Mouse (Mus musculus): ENCODE results near the gene Igf1r. TPM values are rescaled to one million over a fixed set of nuclear protein-coding genes. Genes with fewer than 3 reads are reported as not detected.

Igf1r gene
- polyA plus RNA-seq, 1 experiment from 2014 or later: 23.7 TPM

DNA sequence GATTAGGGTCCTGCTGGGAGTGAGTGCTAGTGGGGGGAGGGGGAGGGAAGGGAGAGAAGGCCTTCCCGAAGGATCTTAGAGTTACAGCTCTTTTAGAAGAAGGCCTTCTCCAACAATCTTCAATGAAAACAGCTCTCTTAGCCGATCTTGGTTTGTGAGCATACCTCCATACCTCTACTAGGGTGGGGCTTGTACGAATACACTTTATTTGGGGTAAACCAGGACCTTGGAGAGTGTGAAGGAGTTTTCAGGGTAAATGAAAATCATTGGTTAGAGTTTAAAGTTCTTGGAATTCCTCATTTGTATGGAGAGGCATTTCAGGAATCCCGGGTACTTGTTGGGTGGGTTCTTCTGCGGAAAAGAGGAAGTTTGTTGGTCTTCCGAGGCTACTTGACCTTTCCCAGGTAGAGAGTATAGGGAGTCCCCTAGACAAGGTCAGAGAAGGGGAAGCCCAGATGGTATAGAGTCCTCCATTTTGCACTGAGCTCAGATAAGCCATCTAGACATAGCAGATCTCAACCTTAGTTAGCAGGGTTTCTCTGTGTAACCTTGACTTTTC is 307.0 kb downstream of the Igf1r start:
- H3K27ac ChIP-seq (replicated peaks): no peak overlapping the region
- WGBS: 81% methylated on average over 6 of the region's 6 CpGs
- H3K9ac ChIP-seq: no peak overlapping the region
- no peak overlapping the region for H3K4me2 ChIP-seq
- peaks cover 13% of the 10 kb centered on the region for H3K27me3 ChIP-seq
- H3K4me3 ChIP-seq: no peak overlapping the region
- no peaks in the 10 kb centered on the region for H3K9me3 ChIP-seq
- H3K36me3 ChIP-seq: no peaks in the 10 kb centered on the region
- H3K4me1 ChIP-seq (replicated peaks): peaks cover 13% of the 10 kb centered on the region
- no peak for ATAC-seq (ENCODE audit: low read depth)

DNA sequence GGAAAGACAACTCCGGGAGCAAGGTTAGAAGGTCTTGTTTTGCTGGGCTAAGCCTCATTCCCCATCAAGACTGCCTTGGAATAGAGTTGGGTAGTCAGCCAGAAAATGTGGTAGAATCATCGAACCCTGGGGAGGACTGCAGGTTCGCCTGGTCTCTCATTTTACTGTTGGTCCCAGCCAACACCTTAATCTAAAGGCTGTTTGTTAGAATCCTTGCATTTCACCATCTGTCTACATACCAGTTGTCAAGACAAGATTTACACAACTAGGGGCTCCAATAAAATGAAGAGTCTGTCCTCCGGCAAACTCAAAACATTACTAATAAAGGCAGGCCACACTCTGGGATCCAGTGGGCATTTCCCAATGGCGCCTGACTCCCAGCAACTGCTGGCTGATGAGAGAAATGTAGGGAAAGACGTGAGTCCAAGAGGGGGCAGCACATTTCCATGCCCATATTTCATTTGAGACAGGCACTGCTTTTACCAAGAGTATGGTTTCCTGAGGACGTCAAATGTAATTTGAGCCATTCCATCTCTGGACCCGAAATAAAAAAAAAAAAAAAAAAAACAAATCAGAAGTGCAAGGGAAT is 310.1 kb downstream of the Igf1r start:
- Histone ChIP-seq H3K9ac (no peak overlapping the region), H3K4me3 (no peak overlapping the region), H3K4me1 (replicated peaks) (peaks cover 31% of the 10 kb centered on the region), H3K27me3 (peaks cover 23% of the 10 kb centered on the region), H3K36me3 (no peaks in the 10 kb centered on the region), H3K9me3 (no peaks in the 10 kb centered on the region), H3K4me2 (no peak overlapping the region), H3K27ac (replicated peaks) (no peak overlapping the region)
- no peak for ATAC-seq (ENCODE audit: low read depth)
- WGBS: 41% methylated on average over 8 of the region's 8 CpGs

DNA sequence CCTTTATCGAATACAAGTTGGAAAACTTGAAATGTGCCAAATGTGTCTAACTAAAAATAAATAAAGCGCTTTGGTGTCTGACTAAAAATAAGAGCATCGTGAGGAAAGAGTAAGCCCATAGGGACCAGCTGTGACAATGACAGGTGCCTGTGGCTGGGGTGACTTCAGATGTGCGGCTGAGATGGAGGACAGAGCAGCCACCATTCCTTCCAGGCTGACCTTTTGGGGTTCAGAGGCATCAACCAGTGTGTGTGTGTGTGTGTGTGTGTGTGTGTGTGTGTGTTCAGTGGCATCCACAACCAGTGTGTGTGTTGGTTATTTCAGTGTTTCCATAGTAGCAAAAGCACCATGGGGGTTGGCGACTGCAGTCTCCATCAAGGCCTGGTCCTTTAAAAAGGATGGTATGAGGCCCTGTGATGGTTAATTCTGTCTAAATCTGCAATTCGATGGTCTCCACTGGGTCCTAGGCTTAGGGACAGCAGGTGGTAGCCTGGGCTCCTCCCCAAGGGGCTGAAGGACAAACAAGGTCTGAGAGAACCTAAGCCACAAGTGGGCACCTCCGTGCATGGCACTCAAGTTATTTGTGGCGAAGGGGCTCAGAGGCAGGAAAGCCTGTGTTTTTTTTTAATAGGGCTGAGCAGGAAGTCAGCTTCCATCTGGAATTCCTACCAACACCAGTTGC is 310.9 kb downstream of the Igf1r start:
- no peak for ATAC-seq (ENCODE audit: low read depth)
- Histone ChIP-seq H3K9me3 (no peaks in the 10 kb centered on the region), H3K9ac (no peak overlapping the region), H3K4me1 (replicated peaks) (peaks cover 31% of the 10 kb centered on the region), H3K4me3 (peak overlapping the region; percentile 28), H3K27ac (replicated peaks) (no peak overlapping the region), H3K4me2 (peak overlapping the region; percentile 58), H3K27me3 (peaks cover 23% of the 10 kb centered on the region), H3K36me3 (no peaks in the 10 kb centered on the region)
- 60% methylated on average over 8 of the region's 8 CpGs for WGBS

- H3K27ac ChIP-seq (replicated peaks): no peak within 1 kb of the TSS
- 10% methylated on average over 25 of the region's 25 CpGs for WGBS
- no peaks in the 10 kb centered on the region for H3K9me3 ChIP-seq
- H3K9ac ChIP-seq: 0 out of 2 replicates have a peak within 1 kb of the TSS, but pooled peaks have one; percentile 38
- H3K27me3 ChIP-seq: peaks cover 23% of the 10 kb centered on the region
- H3K4me1 ChIP-seq (replicated peaks): peaks cover 31% of the 10 kb centered on the region
- peak within 1 kb of the TSS; percentile 58 for H3K4me2 ChIP-seq
- H3K4me3 ChIP-seq: peak within 1 kb of the TSS; percentile 28
- ATAC-seq (ENCODE audit: low read depth): peak; percentile 28; the same call in 1 of the 2 replicates
- no peaks in the 10 kb centered on the region for H3K36me3 ChIP-seq
Measured at GRCm38 (mm10) chr7:68264028-68264453, 311.4 kb downstream of the Igf1r start, which contains the start of gene Pgpep1l. TSS of gene Pgpep1l (minus strand) at chr7:68264233.

DNA sequence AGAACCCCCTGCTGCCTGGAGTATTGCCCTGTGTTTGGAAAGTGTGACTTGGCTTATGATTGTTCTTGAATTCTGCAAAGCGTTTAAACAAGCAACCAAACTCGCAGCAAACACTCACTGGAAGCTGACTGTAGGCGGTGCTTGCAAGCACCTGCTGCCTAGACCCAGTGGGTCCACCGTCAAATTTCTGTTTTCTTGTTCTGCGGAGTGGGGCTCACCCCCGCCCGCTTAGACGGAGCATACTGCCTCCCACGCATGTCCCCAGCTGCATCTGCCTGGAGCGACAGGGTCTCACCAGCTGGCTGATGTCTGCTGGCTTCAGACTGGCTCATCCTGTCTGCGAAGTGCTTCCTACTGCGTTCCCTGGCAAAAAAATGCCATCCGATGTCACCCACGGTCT is 311.9 kb downstream of the Igf1r start:
- Histone ChIP-seq H3K27me3 (peaks cover 23% of the 10 kb centered on the region), H3K9me3 (no peaks in the 10 kb centered on the region), H3K27ac (replicated peaks) (no peak overlapping the region), H3K36me3 (no peaks in the 10 kb centered on the region), H3K4me2 (peak overlapping the region; percentile 58), H3K9ac (0 out of 2 replicates have a peak overlapping the region, but pooled peaks have one; percentile 38), H3K4me1 (replicated peaks) (peaks cover 31% of the 10 kb centered on the region), H3K4me3 (peak overlapping the region; percentile 28)
- 0 out of 2 replicates have a peak, but pooled peaks have one; percentile 57 for ATAC-seq (ENCODE audit: low read depth)
- 13% methylated on average over 14 of the region's 14 CpGs for WGBS

DNA sequence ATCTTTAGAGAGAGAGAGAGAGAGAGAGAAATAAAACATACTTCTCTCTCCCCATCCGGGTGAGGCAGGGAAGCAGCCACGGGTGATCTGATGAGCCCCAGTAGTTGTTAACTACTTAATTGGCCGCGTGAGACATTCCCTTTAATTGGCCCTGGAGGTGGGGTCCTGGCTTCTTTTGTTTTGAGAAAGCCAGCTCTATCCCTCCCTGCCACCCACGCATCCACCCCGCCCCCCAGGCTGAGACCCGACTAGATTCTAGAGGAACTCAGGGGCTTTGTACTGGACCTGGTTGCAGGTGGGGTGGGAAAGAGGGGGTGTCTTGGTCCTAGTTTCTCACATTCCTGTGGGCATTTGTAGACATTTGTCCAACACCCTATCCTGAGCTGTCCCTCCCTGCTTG is 312.8 kb downstream of the Igf1r start:
- H3K9ac ChIP-seq: no peak overlapping the region
- H3K27ac ChIP-seq (replicated peaks): no peak overlapping the region
- H3K27me3 ChIP-seq: peaks cover 23% of the 10 kb centered on the region
- no peak overlapping the region for H3K4me2 ChIP-seq
- H3K4me3 ChIP-seq: no peak overlapping the region
- H3K4me1 ChIP-seq (replicated peaks): peaks cover 31% of the 10 kb centered on the region
- no peaks in the 10 kb centered on the region for H3K36me3 ChIP-seq
- no peak for ATAC-seq (ENCODE audit: low read depth)
- no peaks in the 10 kb centered on the region for H3K9me3 ChIP-seq
- WGBS: 12% methylated on average over 7 of the region's 7 CpGs

GRCm38 (mm10) chr7:68266691-68267090 is 314.1 kb downstream of the Igf1r start:
- no peaks in the 10 kb centered on the region for H3K36me3 ChIP-seq
- H3K4me2 ChIP-seq: no peak overlapping the region
- H3K4me3 ChIP-seq: no peak overlapping the region
- no peak for ATAC-seq (ENCODE audit: low read depth)
- H3K9me3 ChIP-seq: no peaks in the 10 kb centered on the region
- no peak overlapping the region for H3K9ac ChIP-seq
- H3K27ac ChIP-seq (replicated peaks): no peak overlapping the region
- 20% methylated on average over 6 of the region's 6 CpGs for WGBS
- H3K27me3 ChIP-seq: peaks cover 23% of the 10 kb centered on the region
- H3K4me1 ChIP-seq (replicated peaks): peaks cover 31% of the 10 kb centered on the region

DNA sequence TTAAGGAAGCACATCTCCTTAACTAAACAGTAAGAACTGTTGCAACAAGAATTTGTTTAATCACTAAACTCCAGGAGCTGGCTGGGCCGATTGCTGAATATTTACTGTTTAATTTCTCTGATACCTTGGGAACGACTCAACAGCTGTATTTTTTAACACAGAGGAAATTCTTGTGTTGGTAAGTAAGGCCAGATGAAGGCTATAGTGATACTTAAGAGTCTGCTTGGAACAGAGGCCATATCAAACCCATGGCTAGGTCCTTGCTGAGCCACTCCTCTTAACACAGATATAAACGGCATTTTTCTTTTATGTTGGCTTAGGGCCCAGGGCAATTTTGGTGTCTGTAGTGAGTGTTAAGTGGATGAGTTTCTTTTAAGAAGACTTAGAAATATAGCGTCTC is 317.9 kb downstream of the Igf1r start:
- Histone ChIP-seq H3K27me3 (peaks cover 16% of the 10 kb centered on the region), H3K4me3 (no peak overlapping the region), H3K9me3 (no peaks in the 10 kb centered on the region), H3K4me1 (replicated peaks) (peaks cover 14% of the 10 kb centered on the region), H3K4me2 (no peak overlapping the region), H3K36me3 (no peaks in the 10 kb centered on the region), H3K27ac (replicated peaks) (no peak overlapping the region), H3K9ac (no peak overlapping the region)
- ATAC-seq (ENCODE audit: low read depth): no peak
- 81% methylated on average over 4 of the region's 4 CpGs for WGBS

DNA sequence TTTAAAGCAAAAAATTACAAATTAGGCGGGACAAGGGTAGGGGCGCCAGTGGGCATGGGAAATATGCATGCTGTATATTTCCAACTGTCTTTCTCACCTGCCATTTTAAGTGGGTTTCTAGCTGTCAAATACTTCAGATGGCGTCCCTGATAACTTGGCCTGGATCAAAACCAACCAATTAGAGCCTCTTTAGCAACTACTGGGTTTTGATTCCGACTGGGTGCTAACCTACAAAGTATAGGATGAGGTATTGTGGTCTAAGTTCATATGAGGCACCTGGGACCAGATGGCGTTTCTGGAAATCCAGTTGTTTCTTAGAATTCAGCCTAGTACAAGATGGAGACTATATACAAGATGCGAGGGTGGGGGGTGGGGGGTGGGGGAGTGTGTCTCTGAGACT is 319.2 kb downstream of the Igf1r start:
- H3K9ac ChIP-seq: no peak overlapping the region
- peaks cover 18% of the 10 kb centered on the region for H3K4me1 ChIP-seq (replicated peaks)
- no peaks in the 10 kb centered on the region for H3K9me3 ChIP-seq
- H3K27me3 ChIP-seq: peaks cover 23% of the 10 kb centered on the region
- 90% methylated on average over 6 of the region's 6 CpGs for WGBS
- no peak overlapping the region for H3K4me3 ChIP-seq
- H3K27ac ChIP-seq (replicated peaks): no peak overlapping the region
- H3K36me3 ChIP-seq: no peaks in the 10 kb centered on the region
- no peak for ATAC-seq (ENCODE audit: low read depth)
- no peak overlapping the region for H3K4me2 ChIP-seq

DNA sequence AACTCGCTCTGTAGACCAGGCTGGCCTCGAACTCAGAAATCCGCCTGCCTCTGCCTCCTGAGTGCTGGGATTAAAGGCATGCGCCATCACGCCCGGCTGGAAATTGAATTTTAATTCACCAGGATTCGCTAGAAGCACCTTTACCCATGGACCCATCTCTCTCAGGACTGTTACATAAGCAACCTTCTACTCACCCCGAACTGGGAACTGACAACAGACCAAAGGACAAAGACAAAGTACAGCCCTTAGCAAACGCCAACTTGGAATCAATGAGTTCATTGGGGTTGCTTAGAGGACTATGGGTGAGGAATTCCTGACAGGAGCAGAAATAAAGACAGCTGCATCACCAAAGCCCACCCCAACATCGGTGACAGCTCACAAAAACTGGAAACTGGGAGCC is 320.0 kb downstream of the Igf1r start:
- no peak for ATAC-seq (ENCODE audit: low read depth)
- H3K4me2 ChIP-seq: no peak overlapping the region
- peaks cover 23% of the 10 kb centered on the region for H3K27me3 ChIP-seq
- H3K27ac ChIP-seq (replicated peaks): no peak overlapping the region
- H3K36me3 ChIP-seq: no peaks in the 10 kb centered on the region
- no peaks in the 10 kb centered on the region for H3K9me3 ChIP-seq
- WGBS: 81% methylated on average over 10 of the region's 10 CpGs
- H3K9ac ChIP-seq: no peak overlapping the region
- H3K4me1 ChIP-seq (replicated peaks): peaks cover 21% of the 10 kb centered on the region
- H3K4me3 ChIP-seq: no peak overlapping the region

GRCm38 (mm10) chr7:68273515-68273914 is 320.9 kb downstream of the Igf1r start, which contains the start of gene Fam169b:
TSS of gene Fam169b (plus strand) at chr7:68273839.
- Histone ChIP-seq H3K9ac (no peak within 1 kb of the TSS), H3K27ac (replicated peaks) (no peak within 1 kb of the TSS), H3K4me3 (no peak within 1 kb of the TSS), H3K4me2 (no peak within 1 kb of the TSS), H3K4me1 (replicated peaks) (peaks cover 21% of the 10 kb centered on the region), H3K27me3 (peaks cover 23% of the 10 kb centered on the region), H3K36me3 (no peaks in the 10 kb centered on the region), H3K9me3 (no peaks in the 10 kb centered on the region)
- no peak for ATAC-seq (ENCODE audit: low read depth)

- no peak overlapping the region for H3K9ac ChIP-seq
- ATAC-seq (ENCODE audit: low read depth): no peak
- H3K4me2 ChIP-seq: no peak overlapping the region
- 59% methylated on average over 2 of the region's 2 CpGs for WGBS
- H3K4me3 ChIP-seq: no peak overlapping the region
- H3K27ac ChIP-seq (replicated peaks): no peak overlapping the region
- no peaks in the 10 kb centered on the region for H3K9me3 ChIP-seq
- H3K4me1 ChIP-seq (replicated peaks): peaks cover 21% of the 10 kb centered on the region
- H3K27me3 ChIP-seq: peaks cover 26% of the 10 kb centered on the region
- H3K36me3 ChIP-seq: no peaks in the 10 kb centered on the region
Measured at GRCm38 (mm10) chr7:68274218-68274617, 321.6 kb downstream of the Igf1r start.

All from neural tube, embryonic 13.5 days (tissue).